Mouse (Mus musculus): ENCODE results near the gene Odam.

The Odam gene

GRCm38 (mm10) chr5:87884729-87885128 lies at the start of gene Odam:
Odam (plus strand) TSS chr5:87885029.
- no peak for DNase-seq (ENCODE audit: low spot score)

GRCm38 (mm10) chr5:87855136-87855716 lies 29.6 kb upstream of the Odam start:
- no peak for DNase-seq (ENCODE audit: low spot score)

GRCm38 (mm10) chr5:87870084-87870483 lies 14.7 kb upstream of the Odam start:
- DNase-seq (ENCODE audit: low spot score), result no peak

GRCm38 (mm10) chr5:87871423-87871822 lies 13.4 kb upstream of the Odam start:
- peak; percentile 3 for DNase-seq (ENCODE audit: low spot score)

- no peak for DNase-seq (ENCODE audit: low spot score)
Observed at GRCm38 (mm10) chr5:87925372-87925771, 40.5 kb downstream of the Odam start, which contains the start of gene Csn3. Csn3 (plus strand) TSS chr5:87925579.

GRCm38 (mm10) chr5:87931603-87932002 lies 46.8 kb downstream of the Odam start:
- DNase-seq (ENCODE audit: low spot score), result no peak

GRCm38 (mm10) chr5:87940752-87941151 lies 55.9 kb downstream of the Odam start:
- no peak for DNase-seq (ENCODE audit: low spot score)

GRCm38 (mm10) chr5:87942515-87942914 lies 57.7 kb downstream of the Odam start:
- no peak for DNase-seq (ENCODE audit: low spot score)
